Mouse (Mus musculus) mature B cell (primary cell): ENCODE measurements around the gene Pcsk6.

ENCODE experiments used
- in situ Hi-C: fragments of 300-500 bp; cut with MboI; formaldehyde crosslinking; loops from 2 replicates; pipeline ENCODE4 v1.14.3; 2019

The Pcsk6 gene

GRCm38 (mm10) chr7:66001035-66001754 lies 139.7 kb downstream of the Pcsk6 start:
- in situ Hi-C loops: no loop called here

GRCm38 (mm10) chr7:66001797-66002196 lies 140.3 kb downstream of the Pcsk6 start:
- in situ Hi-C loops: no loop called here

- in situ Hi-C loops: no loop called here
Measured at GRCm38 (mm10) chr7:66003447-66003846, 141.9 kb downstream of the Pcsk6 start.

GRCm38 (mm10) chr7:66003865-66004638 lies 142.5 kb downstream of the Pcsk6 start:
- in situ Hi-C loops: no loop called here

DNA sequence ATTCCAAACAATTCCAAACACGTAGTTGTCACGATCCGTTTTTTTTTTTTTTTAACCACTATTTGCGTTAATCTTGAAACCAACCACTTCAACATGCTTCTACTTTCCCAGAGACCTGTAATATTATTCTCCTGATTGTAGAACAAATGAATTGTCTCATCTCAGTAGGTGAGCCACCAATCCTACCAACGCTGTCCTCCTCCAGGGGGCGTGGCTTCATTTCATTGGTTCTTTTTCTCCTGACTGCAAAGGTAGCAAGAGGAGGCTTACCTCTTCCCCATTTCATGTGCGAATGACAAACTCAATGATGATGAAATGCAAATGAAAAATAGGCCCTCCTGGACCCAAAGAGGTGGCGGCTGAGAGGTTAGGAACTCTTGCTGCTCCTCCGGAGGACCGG lies 143.5 kb downstream of the Pcsk6 start:
- in situ Hi-C loops: no loop called here

DNA sequence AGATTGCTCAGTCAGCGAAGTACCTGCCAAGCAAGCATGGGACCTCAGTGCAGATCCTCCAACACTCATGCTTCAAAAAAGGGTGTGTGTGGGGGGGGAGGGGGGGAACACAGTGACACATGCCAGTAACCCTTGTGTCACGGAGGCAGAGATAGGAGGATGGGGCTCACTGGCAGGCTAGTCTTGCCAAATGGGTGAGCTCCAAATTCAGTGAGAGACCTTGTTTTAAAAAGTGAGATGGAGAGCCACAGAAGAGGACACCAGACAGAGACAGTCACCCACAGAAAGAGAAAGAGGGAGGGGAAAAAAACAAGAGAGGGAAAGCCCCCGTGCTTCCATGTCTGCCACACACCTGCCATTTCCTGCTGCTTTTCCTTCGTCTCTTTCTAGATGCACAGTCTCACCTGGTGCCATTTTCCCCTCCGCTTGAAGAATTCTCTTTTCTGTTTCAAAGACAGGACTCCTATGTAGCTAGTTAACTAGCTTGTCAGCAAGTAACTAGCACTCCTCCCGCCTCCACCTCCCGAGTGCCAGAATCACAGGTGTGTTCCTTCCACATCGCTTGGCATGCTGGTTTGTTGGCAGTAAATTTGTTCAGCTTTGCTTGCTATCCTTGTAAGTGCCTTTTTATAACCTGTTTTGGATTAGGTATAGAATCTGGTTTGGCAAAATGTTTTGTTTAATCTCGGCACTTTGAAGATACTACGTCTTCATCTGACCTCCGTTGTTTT lies 146.8 kb downstream of the Pcsk6 start:
- in situ Hi-C loops: no loop called here

GRCm38 (mm10) chr7:66008892-66009273 lies 147.3 kb downstream of the Pcsk6 start:
- in situ Hi-C loops: no loop called here

- in situ Hi-C loops: no loop called here
Measured at GRCm38 (mm10) chr7:66010518-66010917, 149.0 kb downstream of the Pcsk6 start.

DNA sequence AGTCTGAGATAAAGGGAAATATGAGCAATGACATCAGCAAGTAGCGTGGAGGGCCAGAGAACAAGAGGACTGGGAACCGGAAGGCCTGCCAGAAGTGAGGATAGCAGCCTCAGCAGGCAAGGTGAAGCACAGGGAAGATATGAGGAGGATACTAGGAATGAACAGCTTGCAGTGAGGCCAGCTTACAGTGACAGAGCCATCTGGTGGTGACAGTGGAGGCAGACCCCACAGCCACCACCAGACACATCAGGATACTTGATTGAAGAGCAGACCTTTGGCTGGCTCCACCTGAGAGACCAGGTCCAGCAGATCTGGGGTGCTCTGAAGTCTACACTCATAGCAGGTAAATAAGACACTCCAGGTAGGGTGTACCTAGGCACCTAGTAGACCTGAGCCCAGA lies 166.2 kb downstream of the Pcsk6 start:
- in situ Hi-C loops: no loop called here

DNA sequence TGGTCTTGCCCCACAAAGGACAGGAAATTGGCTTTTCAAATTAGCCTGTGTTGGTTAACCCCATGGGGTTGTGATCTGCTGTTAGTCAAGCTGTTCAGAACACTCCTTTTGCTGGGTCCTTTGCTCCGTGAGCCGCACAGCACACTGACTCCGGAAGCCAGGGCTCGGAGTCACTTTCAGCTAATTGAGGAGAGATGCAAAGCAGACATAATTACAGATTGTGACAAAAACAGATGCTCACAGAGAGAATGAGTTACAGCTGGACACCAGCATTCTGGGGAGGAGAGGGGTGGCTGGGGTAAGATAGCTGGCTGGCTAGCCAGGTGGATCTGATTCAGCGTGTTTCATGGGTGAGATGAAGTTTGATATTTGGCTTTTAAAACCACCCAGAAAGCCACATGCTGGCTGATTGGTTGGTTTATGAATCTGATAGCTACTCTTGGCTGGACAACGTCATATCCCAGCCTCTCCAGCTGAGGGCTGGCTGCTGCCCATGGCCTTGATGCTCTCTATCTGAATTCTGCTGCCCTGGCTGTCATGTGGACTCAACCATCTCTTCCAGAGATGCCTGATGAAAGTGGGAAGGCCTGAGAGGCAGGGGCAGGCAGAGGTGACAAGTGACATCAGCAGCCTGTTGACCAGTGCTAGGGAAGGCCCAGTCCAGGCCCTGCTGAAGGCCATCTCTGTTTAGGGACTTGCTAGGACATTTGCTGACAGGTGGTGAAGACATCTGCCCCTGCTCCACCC lies 167.4 kb downstream of the Pcsk6 start:
- in situ Hi-C loops: no loop called here

DNA sequence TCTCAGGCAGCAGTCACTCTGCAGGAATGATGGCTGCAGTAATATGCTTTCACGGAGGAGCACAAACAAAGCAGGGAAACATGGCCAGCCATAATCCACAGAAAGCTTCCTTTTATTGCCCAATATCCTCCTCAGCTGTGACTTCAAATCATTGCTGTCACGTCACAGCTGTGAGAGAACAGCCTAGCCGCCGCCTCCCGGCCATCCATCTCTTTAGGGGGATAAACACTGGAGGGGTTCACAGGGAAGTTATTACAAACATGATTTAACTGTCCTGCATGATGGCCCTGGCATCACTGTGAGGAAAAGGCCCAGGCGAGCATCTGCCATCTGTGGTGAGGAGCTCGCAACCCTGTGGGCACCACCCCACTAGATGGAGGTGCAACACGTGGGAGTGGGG lies 175.3 kb downstream of the Pcsk6 start:
- in situ Hi-C loops: no loop called here

DNA sequence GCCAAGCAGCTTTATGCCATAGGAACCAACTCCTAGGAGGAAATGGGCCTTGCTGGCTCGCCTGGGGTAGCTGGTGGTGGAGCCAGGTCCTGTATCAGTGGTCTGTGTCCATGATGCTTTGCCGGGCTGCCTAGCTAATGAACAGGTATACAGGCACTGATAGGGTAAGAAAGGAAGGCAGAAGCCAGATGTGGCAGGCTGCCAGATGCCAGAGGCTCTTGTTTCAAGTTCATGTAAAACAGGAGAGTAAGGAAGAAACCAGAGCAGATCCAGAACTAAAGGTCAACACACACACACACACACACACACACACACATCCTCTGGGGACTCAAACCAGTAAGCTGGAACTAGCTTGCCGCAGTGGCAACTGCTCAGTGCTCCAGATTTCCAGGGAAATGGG lies 176.7 kb downstream of the Pcsk6 start:
- in situ Hi-C loops: no loop called here

GRCm38 (mm10) chr7:66038730-66039129 lies 177.2 kb downstream of the Pcsk6 start:
- in situ Hi-C loops: no loop called here

- in situ Hi-C loops: no loop called here
Measured at GRCm38 (mm10) chr7:66040026-66040814, 178.7 kb downstream of the Pcsk6 start.

- in situ Hi-C loops: no loop called here
Measured at GRCm38 (mm10) chr7:66043552-66044459, 182.3 kb downstream of the Pcsk6 start, which contains the start of gene Gm45213. Gene Gm45213, plus strand, starts transcription at chr7:66043602.

- in situ Hi-C loops: no loop called here
Measured at GRCm38 (mm10) chr7:66044617-66045016, 183.1 kb downstream of the Pcsk6 start.

DNA sequence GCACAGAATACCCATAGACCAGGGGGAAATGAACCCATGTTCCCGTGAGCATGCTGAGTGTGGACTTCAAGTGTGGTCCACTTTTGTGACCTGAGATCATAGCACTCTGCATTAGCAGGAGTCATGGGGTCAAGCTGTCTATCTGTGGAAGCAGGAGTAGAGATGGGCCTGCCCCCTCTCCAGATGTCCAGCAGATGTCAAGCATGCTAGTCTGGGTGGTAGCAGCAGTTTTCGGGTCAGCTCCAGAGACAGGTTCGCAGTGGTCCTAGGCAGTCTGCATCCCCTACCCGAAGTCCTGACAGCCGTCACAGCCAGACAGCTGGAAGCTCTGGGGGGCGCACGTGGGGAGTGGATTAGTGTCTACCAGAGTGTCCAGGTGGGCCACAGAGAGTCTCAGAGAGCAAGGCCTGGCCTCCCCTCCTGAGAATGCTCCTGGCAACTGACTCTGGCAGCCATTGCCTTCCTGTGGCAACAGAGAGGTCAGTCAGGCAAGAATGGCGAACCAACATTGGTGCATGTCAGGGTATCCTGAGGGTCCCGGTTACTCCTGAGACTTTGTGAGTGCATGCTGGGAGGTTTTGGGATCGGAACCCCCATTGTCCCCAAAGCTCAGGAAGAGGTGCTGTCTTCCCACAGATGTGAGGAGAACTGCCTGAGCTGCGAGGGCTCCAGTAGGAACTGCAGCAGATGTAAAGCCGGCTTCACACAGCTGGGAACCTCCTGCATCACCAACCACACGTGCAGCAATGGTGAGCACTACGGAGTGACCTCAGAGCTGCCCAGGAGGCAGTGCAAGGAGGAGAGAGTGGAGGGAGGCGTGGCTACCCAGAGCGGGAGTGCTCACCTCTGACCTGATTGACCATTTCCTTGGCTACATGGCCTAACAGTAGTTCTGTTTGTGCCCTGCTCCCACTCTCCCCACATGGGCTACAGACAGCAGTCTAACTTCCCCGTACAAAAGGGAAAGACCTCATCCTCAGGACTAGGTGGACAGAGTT lies 185.7 kb downstream of the Pcsk6 start:
- in situ Hi-C loops: no loop called here

- in situ Hi-C loops: no loop called here
Measured at GRCm38 (mm10) chr7:66047975-66048374, 186.4 kb downstream of the Pcsk6 start.
